ENCODE assay signal across 15 mouse cellular contexts in genomic region chr6:3544970-3545369, GRCm38 (mm10). TPM values are rescaled to one million over a fixed set of nuclear protein-coding genes. Genes with fewer than 3 reads are reported as not detected.
"Had no signal": no experiment of that assay in that cellular context is flagged by ENCODE, and none has a peak within 500 bp of the region (broad histone marks: within the 10 kb centered on the region; RNA-seq: fewer than 3 reads in every experiment).

No protein-coding gene starts in this region.

- H3K4me2 ChIP-seq: intestine, embryonic 15.5 days; kidney, embryonic 15.5 days; limb, embryonic 13.5 days; liver, embryonic 13.5 days; lung, embryonic 15.5 days; midbrain, embryonic 11.5 days had no signal

- ATAC-seq: intestine, embryonic 15.5 days had no signal

- H3K9me3 ChIP-seq: intestine, embryonic 15.5 days; kidney, embryonic 15.5 days; limb, embryonic 10.5 days; limb, embryonic 13.5 days; liver, embryonic 13.5 days; lung, embryonic 15.5 days had no signal

- H3K27ac ChIP-seq: intestine, embryonic 15.5 days; kidney, embryonic 15.5 days; limb, embryonic 10.5 days; limb, embryonic 13.5 days; liver, embryonic 13.5 days; lung, embryonic 15.5 days had no signal

- H3K36me3 ChIP-seq: intestine, embryonic 15.5 days; lung, embryonic 15.5 days had no signal

- H3K4me3 ChIP-seq: intestine, embryonic 15.5 days; kidney, embryonic 15.5 days; limb, embryonic 10.5 days; limb, embryonic 13.5 days; liver, embryonic 13.5 days; lung, embryonic 15.5 days had no signal

- H3K27me3 ChIP-seq: intestine, embryonic 15.5 days; kidney, embryonic 15.5 days; limb, embryonic 13.5 days; liver, embryonic 13.5 days; lung, embryonic 15.5 days had no signal

- DNase-seq: kidney, adult 11 months; kidney, postnatal 10 days; kidney, postnatal 4 days; liver, embryonic 13.5 days; lung, adult 18-20 months; lung, postnatal 4 days; midbrain, embryonic 14.5 days; thymus, adult 18-20 months; thymus, postnatal 4 days had no signal

- H3K4me1 ChIP-seq: intestine, embryonic 15.5 days; kidney, embryonic 15.5 days; limb, embryonic 10.5 days; limb, embryonic 13.5 days; lung, embryonic 15.5 days had no signal

- H3K9ac ChIP-seq: intestine, embryonic 15.5 days; kidney, embryonic 15.5 days; limb, embryonic 13.5 days; liver, embryonic 13.5 days; lung, embryonic 15.5 days had no signal

RNA-seq across cellular contexts. Expression of gene Hepacam2, which starts 46.9 kb away (rescaled TPM):
- polyA plus RNA-seq: liver, embryonic 13.5 days had no signal
